Mouse (Mus musculus) embryonic facial prominence, embryonic 12.5 days (tissue): ENCODE results near the gene Ppp1r32. TPM values are rescaled to one million over a fixed set of nuclear protein-coding genes. Genes with fewer than 3 reads are reported as not detected.

Experiments
- ATAC-seq: fragments of 200-750 bp; cut with Nextera tagmentation; 2 replicates; pipeline ENCODE4 v1.8.0; 2017; ENCODE audit not compliant: insufficient number of reproducible peaks, insufficient read depth, low FRiP score, low TSS enrichment
- H3K27ac ChIP-seq: fragments of 300-500 bp; sonication (generic); 2 replicates; pipeline ENCODE4 v1.5.1; 2016; ENCODE audit warnings: mild to moderate bottlenecking
- H3K27me3 ChIP-seq: fragments of 300-500 bp; sonication (generic); 2 replicates; pipeline ENCODE4 v1.6.1; 2016; ENCODE audit warnings: mild to moderate bottlenecking, moderate library complexity
- H3K36me3 ChIP-seq: fragments of 300-500 bp; sonication (generic); 2 replicates; pipeline ENCODE4 v1.6.1; 2016; ENCODE audit warnings: mild to moderate bottlenecking
- H3K4me1 ChIP-seq: fragments of 300-500 bp; sonication (generic); 2 replicates; pipeline ENCODE4 v1.6.1; 2016
- H3K4me2 ChIP-seq: fragments of 300-500 bp; sonication (generic); replicated peaks from 2 replicates; pipeline ENCODE4 v1.6.1; 2016; ENCODE audit warnings: mild to moderate bottlenecking, moderate library complexity
- H3K4me3 ChIP-seq: fragments of 300-500 bp; sonication (generic); 2 replicates; pipeline ENCODE4 v1.5.1; 2016; ENCODE audit warnings: mild to moderate bottlenecking
- H3K9ac ChIP-seq: fragments of 300-500 bp; sonication (generic); 2 replicates; pipeline ENCODE4 v1.6.1; 2016; ENCODE audit warnings: mild to moderate bottlenecking, moderate library complexity
- H3K9me3 ChIP-seq: fragments of 300-500 bp; sonication (generic); 2 replicates; pipeline ENCODE4 v1.6.1; 2016; ENCODE audit warnings: mild to moderate bottlenecking, moderate library complexity
- WGBS: fragments of 180-500 bp; shearing (Covaris S2); methylation state at CpG from one replicate; pipeline ENCODE4 v1.1.7; 2016; 5-methylcytosine and 5-hydroxymethylcytosine counted together
- polyA plus RNA-seq: library from polyadenylated mRNA; unstranded; fragments of >200 nt; fragmentation: Nextera tagmentation; extraction: Ambion mirVana; gene quantifications from 2 replicates; pipeline ENCODE4 v1.2.1, GENCODE M21; 2016

The Ppp1r32 gene
- polyA plus RNA-seq, 1 experiment from 2014 or later, result 0.14 TPM

DNA sequence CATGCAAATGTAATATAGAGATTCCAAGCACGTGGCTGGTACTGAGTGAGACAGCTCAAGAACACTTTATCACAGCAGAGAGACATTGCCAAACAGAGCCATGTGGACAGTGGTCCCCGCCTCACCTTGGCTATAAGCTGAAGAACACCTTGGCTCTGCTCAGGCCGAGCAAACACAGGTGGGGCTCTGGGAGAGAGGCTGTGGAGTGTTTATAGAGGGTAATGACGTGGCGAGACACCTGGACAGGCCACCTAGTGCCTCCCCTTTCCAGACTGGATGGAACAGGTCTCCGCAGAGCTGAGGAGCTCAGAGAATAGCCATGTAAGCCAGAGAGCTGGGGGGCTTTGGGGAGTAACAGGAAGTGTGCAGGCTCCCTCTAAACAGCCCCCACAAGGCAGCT, 47.8 kb downstream of the Ppp1r32 start:
- no peak overlapping the region for H3K4me3 ChIP-seq
- H3K36me3 ChIP-seq, result no peaks in the 10 kb centered on the region
- 0 out of 2 replicates have a peak, but pooled peaks cover 3% of the 10 kb centered on the region for H3K27me3 ChIP-seq
- peaks cover 7% of the 10 kb centered on the region; the same call in 1 of the 2 replicates for H3K4me1 ChIP-seq
- no peak overlapping the region for H3K27ac ChIP-seq
- 75% methylated on average over 6 of the region's 6 CpGs for WGBS
- ATAC-seq, result no peak
- no peak overlapping the region for H3K4me2 ChIP-seq
- no peaks in the 10 kb centered on the region for H3K9me3 ChIP-seq
- H3K9ac ChIP-seq, result no peak overlapping the region

DNA sequence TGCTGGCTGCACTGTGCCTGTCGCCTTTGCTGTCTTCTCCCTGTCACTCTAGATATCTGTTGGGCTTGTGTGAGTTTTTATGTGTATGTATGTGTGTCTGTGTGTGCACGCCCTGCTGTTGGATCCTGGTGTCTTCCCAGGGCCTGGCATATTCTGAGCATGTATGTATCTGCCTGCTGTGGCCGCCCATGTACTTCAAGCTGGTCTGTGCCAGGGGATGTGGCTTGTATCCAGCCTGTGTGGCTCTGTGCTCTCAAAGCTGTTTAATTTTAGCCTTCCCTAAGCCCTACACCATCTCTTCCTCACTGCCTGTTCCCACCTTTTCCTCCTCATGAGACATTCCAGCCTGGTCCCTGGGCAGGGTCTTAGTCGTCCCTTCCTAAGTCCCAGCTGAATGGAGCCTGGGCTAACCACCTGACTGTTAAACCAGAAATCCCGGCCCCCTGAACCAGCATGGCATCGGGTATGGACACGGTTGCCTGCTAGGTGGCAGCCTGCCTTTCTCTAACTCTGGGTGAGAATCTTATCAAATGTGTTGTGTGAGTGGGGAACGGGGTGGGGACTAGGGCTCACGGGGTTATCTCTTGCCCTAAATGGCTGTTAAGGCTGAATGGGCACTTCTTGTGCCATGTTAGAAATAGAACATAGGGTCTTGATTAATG, 48.7 kb downstream of the Ppp1r32 start:
- Histone ChIP-seq H3K9ac (no peak overlapping the region), H3K4me3 (no peak overlapping the region), H3K4me2 (no peak overlapping the region), H3K27ac (no peak overlapping the region), H3K9me3 (no peaks in the 10 kb centered on the region), H3K36me3 (no peaks in the 10 kb centered on the region), H3K4me1 (peaks cover 10% of the 10 kb centered on the region; the same call in 1 of the 2 replicates), H3K27me3 (0 out of 2 replicates have a peak, but pooled peaks cover 3% of the 10 kb centered on the region)
- ATAC-seq, result no peak
- 69% methylated on average over 9 of the region's 9 CpGs for WGBS

DNA sequence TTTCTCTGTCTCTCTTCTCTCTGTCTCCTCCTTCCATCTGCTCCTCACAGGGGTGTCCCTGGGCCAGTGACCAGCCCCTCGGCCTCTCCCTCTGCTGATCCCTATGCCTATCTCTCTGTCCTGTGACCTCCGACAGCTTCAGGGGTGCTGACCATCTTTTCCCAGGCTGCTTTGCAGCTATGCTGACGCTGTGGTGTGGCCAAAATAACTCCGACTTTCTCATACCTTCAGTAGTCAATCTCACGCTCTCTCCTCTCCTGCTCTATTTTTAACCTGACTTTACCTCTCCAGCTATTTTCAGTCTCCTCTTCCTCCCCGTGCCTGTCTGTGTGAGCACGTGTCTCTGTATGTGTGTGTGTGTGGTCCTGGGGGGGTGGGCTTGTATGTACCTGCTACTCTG, 49.5 kb downstream of the Ppp1r32 start:
- Histone ChIP-seq H3K4me1 (peaks cover 10% of the 10 kb centered on the region; the same call in 1 of the 2 replicates), H3K9me3 (no peaks in the 10 kb centered on the region), H3K4me3 (no peak overlapping the region), H3K36me3 (no peaks in the 10 kb centered on the region), H3K4me2 (no peak overlapping the region), H3K9ac (no peak overlapping the region), H3K27ac (no peak overlapping the region), H3K27me3 (0 out of 2 replicates have a peak, but pooled peaks cover 3% of the 10 kb centered on the region)
- no peak for ATAC-seq
- 76% methylated on average over 7 of the region's 7 CpGs for WGBS

DNA sequence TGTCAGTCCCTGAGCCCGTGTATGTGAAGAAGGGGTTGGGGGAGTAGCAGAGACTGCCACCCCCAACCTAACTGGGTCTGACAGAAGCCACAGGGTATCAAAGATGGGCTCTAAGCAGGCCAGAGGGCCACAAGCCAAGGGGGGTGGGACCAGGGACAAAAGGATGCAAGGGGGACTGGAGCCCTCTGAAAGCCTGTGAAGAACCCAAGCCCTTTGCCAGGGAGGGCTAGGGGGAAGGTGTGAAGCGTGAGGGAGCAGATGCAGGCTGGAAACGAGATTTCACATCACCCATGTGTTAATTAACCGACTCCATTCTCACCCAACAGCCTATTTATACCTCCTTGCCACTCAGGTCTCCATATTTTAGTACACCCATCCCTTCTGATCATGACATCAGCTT, 50.9 kb downstream of the Ppp1r32 start:
- H3K4me1 ChIP-seq, result peaks cover 10% of the 10 kb centered on the region; the same call in 1 of the 2 replicates
- no peak overlapping the region for H3K27ac ChIP-seq
- H3K9me3 ChIP-seq, result no peaks in the 10 kb centered on the region
- no peak overlapping the region for H3K9ac ChIP-seq
- 0 out of 2 replicates have a peak, but pooled peaks cover 3% of the 10 kb centered on the region for H3K27me3 ChIP-seq
- no peak for ATAC-seq
- no peak overlapping the region for H3K4me3 ChIP-seq
- H3K36me3 ChIP-seq, result no peaks in the 10 kb centered on the region
- WGBS, result 43% methylated on average over 4 of the region's 4 CpGs
- no peak overlapping the region for H3K4me2 ChIP-seq

DNA sequence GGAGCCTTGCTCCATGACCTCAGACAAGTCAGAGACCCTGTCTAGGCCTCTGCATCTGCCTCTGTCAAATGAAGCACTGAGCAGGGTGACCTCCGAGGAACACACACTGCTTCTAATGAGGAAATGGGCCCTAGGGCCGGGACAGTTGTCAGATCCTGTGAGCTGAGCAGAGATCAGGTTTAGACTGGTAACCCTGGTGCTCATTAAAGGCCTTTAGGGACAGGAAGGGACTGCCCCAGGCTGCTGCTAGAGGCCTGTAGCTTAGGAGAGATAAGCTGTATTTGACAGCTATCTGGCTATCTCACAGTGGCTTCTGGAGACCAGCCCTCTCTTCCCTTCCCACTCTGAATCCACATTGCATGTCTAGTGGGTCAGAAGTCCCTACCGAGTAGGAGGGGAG, 51.3 kb downstream of the Ppp1r32 start:
- ATAC-seq, result no peak
- no peak overlapping the region for H3K4me2 ChIP-seq
- WGBS, result 24% methylated on average over 3 of the region's 3 CpGs
- H3K27ac ChIP-seq, result no peak overlapping the region
- no peaks in the 10 kb centered on the region for H3K9me3 ChIP-seq
- peaks cover 10% of the 10 kb centered on the region; the same call in 1 of the 2 replicates for H3K4me1 ChIP-seq
- H3K4me3 ChIP-seq, result no peak overlapping the region
- H3K9ac ChIP-seq, result no peak overlapping the region
- 0 out of 2 replicates have a peak, but pooled peaks cover 3% of the 10 kb centered on the region for H3K27me3 ChIP-seq
- no peaks in the 10 kb centered on the region for H3K36me3 ChIP-seq

DNA sequence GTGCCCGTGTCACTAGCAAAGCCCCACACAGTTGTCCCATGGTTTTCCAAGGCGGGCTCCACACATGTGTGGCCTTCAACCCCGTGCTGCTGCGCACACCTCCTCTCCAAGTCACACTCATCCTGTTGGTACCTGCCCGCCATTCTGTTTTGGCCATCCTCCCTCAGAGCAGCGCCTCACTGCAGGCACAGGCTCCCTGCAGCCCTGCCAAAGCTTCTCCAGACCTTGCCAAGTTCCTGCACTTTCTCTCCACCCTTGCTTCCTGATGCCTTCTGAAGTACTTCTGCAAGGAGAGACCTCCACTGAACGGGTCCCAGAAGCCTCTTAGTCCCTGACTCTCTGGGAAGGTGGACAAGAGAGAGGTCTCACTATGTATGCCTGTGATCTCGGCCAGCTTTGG, 53.4 kb downstream of the Ppp1r32 start:
- no peaks in the 10 kb centered on the region for H3K9me3 ChIP-seq
- H3K4me3 ChIP-seq, result no peak overlapping the region
- H3K36me3 ChIP-seq, result no peaks in the 10 kb centered on the region
- no peak overlapping the region for H3K27ac ChIP-seq
- H3K27me3 ChIP-seq, result 0 out of 2 replicates have a peak, but pooled peaks cover 6% of the 10 kb centered on the region
- H3K9ac ChIP-seq, result no peak overlapping the region
- ATAC-seq, result no peak
- peaks cover 10% of the 10 kb centered on the region; the same call in 1 of the 2 replicates for H3K4me1 ChIP-seq
- H3K4me2 ChIP-seq, result no peak overlapping the region
- 86% methylated on average over 8 of the region's 8 CpGs for WGBS

DNA sequence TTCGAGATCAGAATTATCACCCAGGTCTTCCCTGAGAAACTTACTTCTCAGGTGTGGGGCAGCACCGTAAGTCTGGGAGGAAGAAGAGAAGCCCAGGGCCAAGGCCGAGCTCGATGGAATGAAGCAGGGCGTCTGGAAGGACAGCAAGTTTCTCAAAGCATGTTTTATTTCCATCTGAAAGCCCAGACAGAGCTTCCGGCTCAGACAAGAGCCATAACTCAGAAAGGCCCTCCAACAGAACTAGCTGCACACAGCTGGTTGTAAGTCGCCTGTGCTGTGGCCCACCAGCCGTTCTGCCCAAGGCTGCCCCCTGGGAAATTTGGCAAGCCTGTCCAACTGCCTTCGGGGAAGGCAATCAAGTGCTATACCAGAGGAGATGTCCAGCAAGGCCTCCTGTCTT, 55.3 kb downstream of the Ppp1r32 start:
- Histone ChIP-seq H3K4me3 (no peak overlapping the region), H3K9ac (no peak overlapping the region), H3K9me3 (no peaks in the 10 kb centered on the region), H3K27ac (no peak overlapping the region), H3K4me2 (no peak overlapping the region), H3K4me1 (peaks cover 16% of the 10 kb centered on the region), H3K36me3 (no peaks in the 10 kb centered on the region), H3K27me3 (peaks cover 22% of the 10 kb centered on the region)
- WGBS, result 73% methylated on average over 9 of the region's 9 CpGs
- no peak for ATAC-seq

DNA sequence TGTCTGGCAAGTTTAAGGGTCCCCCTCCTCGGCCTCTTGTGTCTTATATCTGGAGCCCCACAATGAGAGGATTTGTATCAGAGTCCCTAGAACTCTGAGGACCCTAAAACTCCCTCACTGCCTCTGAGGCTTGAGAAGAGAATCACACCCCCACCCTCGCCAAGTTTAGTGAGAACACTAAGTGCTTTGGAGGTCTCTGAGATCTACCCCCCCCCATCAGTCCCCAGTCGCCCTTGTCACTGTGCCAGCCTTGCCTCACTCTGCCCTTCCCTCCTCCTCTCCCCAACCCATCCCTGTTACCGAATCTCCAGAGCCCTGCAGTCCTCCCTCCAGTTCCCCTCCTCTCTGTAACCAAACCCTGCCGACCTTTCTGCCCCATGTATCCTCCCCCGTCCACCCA, 55.9 kb downstream of the Ppp1r32 start:
- peaks cover 29% of the 10 kb centered on the region for H3K27me3 ChIP-seq
- no peak overlapping the region for H3K27ac ChIP-seq
- H3K4me2 ChIP-seq, result no peak overlapping the region
- H3K4me1 ChIP-seq, result peaks cover 22% of the 10 kb centered on the region
- no peaks in the 10 kb centered on the region for H3K9me3 ChIP-seq
- H3K9ac ChIP-seq, result no peak overlapping the region
- 34% methylated on average over 6 of the region's 6 CpGs for WGBS
- H3K36me3 ChIP-seq, result no peaks in the 10 kb centered on the region
- no peak for ATAC-seq
- H3K4me3 ChIP-seq, result no peak overlapping the region

DNA sequence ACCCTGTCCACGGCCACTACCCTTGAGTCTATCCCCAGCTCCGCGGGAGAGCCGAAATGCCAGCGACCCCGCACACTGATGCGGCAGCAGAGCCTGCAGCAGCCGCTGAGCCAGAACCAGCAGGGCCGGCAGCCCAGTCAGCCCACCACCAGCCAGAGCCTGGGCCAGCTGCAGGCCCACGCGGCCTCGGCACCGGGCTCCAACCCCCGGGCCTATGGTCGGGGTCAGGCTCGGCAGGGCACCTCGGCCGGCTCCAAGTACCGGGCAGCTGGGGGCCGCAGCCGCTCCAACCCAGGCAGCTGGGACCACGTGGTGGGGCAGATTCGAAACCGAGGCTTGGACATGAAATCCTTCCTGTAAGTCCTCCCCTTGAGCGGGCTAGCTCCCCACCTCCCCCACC, 56.4 kb downstream of the Ppp1r32 start:
- H3K4me3 ChIP-seq, result no peak overlapping the region
- no peaks in the 10 kb centered on the region for H3K9me3 ChIP-seq
- H3K36me3 ChIP-seq, result no peaks in the 10 kb centered on the region
- WGBS, result 24% methylated on average over 25 of the region's 25 CpGs
- H3K27ac ChIP-seq, result no peak overlapping the region
- H3K27me3 ChIP-seq, result peaks cover 33% of the 10 kb centered on the region
- peaks cover 25% of the 10 kb centered on the region for H3K4me1 ChIP-seq
- no peak overlapping the region for H3K9ac ChIP-seq
- ATAC-seq, result no peak
- H3K4me2 ChIP-seq, result no peak overlapping the region

DNA sequence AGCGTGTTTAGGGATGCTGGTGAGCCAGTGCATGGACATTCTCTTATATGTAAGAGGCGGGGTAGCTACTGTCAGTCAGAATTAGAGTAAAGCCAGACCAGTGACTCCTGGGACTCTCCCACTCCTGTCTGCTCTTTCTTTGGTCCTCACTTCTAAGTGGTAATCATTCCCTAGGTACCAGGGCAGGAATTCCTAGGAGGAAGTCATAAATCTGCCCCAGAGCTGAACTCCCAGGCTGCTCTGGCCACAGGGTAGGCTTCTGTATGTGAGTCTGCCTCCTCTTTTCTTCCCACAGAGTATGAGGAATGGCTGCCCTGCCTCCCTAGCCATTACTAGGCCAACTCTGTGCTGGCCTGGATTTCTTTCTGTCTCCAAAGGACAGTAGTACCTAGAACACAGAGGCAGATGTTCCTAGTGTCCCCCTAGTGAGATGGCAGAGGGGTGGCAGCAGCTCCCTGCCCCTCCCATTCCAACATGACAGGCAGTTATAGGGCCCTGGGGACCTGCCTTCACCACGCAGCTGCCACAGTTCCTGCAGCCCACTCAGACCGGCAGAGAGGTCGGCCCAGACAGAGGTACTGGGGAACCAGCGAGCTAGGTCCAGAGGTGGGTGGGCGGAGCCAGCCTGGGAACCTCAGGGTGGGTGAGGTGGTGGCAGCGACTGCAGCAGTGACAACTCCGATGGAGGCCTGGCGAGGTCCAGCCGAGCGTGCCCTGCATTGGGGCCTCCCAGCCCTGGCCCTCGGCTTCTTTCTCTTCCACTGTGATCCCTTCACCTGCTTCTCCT, 57.1 kb downstream of the Ppp1r32 start:
- Histone ChIP-seq H3K4me3 (no peak overlapping the region), H3K9ac (no peak overlapping the region), H3K9me3 (no peaks in the 10 kb centered on the region), H3K36me3 (no peaks in the 10 kb centered on the region), H3K4me1 (peaks cover 25% of the 10 kb centered on the region), H3K4me2 (no peak overlapping the region), H3K27me3 (peaks cover 36% of the 10 kb centered on the region), H3K27ac (no peak overlapping the region)
- WGBS, result 51% methylated on average over 13 of the region's 13 CpGs
- no peak for ATAC-seq

DNA sequence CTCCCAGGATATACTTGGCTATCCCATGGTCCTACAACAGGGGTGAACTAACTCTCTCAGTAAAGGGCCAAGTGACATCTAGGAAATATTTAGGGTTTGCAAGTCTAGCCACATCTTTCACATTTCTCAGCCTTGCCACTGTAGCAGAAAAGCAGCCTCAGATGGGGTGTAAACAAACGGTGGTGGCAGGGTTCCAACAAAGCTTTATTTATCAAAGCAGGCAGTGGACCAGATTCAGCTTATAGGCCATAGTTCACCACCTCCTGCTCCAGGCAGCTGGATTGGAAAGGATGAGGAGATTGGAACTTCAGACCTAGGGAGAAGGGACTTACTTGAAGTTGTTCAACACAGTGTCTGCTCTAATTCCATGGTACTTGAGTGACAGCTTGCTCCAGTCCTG, 58.0 kb downstream of the Ppp1r32 start:
- no peaks in the 10 kb centered on the region for H3K36me3 ChIP-seq
- H3K4me3 ChIP-seq, result no peak overlapping the region
- no peak overlapping the region for H3K27ac ChIP-seq
- WGBS, result 58% methylated on average over 1 of the region's 1 CpGs
- H3K4me1 ChIP-seq, result peaks cover 16% of the 10 kb centered on the region
- H3K27me3 ChIP-seq, result peaks cover 36% of the 10 kb centered on the region
- ATAC-seq, result no peak
- no peak overlapping the region for H3K9ac ChIP-seq
- no peak overlapping the region for H3K4me2 ChIP-seq
- H3K9me3 ChIP-seq, result no peaks in the 10 kb centered on the region
